Comparison of ENCODE assay signal across 12 mouse cellular contexts in the genomic region with DNA sequence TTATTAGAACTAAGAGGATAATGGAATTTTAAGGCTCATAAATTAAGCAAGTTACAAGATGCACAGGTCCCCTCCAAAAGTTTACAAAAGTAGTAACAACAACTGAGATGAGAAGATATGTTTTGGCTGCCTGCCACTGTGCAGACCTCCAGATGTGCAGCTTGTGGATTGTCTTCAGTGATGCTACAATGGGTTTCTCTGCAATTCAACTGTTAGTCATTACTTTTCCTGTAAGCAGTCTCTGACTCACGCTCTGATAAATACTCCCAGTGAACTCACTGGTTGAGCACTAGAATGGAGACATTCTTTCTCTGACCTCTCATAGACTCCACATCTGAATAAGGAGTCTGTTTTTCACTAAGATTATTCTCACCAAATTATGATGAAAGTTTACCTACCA.
"Had no signal": no experiment of that assay in that cellular context is flagged by ENCODE, and none has a peak within 500 bp of the region (broad histone marks: within the 10 kb centered on the region; RNA-seq: fewer than 3 reads in every experiment).

No protein-coding gene starts in this region.

- H3K36me3 ChIP-seq: liver, embryonic 13.5 days; lung, embryonic 15.5 days; midbrain, embryonic 13.5 days; stomach, embryonic 15.5 days had no signal

- H3K27me3 ChIP-seq: liver, embryonic 13.5 days; lung, embryonic 15.5 days; midbrain, embryonic 13.5 days; stomach, embryonic 15.5 days had no signal

- H3K9ac ChIP-seq: liver, embryonic 13.5 days; liver, postnatal 0 days; lung, embryonic 15.5 days; midbrain, embryonic 13.5 days; stomach, embryonic 15.5 days had no signal

- H3K4me2 ChIP-seq: liver, embryonic 13.5 days; lung, embryonic 15.5 days; midbrain, embryonic 13.5 days; stomach, embryonic 15.5 days had no signal

- DNase-seq: kidney, adult 8-10 months; kidney, postnatal 25 days; layer of hippocampus, adult 9-11 months; liver; liver, embryonic 13.5 days; liver, postnatal 0 days; lung, postnatal 14 days; thymus, postnatal 36 days had no signal

- H3K4me1 ChIP-seq: liver, embryonic 13.5 days; lung, embryonic 15.5 days; midbrain, embryonic 13.5 days; stomach, embryonic 15.5 days had no signal

- H3K9me3 ChIP-seq: liver, embryonic 13.5 days; lung, embryonic 15.5 days; midbrain, embryonic 13.5 days; stomach, embryonic 15.5 days had no signal

- ATAC-seq: liver, postnatal 0 days; midbrain, embryonic 13.5 days had no signal

- H3K27ac ChIP-seq: liver, embryonic 13.5 days; lung, embryonic 15.5 days; macrophage; midbrain, embryonic 13.5 days; stomach, embryonic 15.5 days had no signal

- H3K4me3 ChIP-seq: liver, embryonic 13.5 days; lung, embryonic 15.5 days; midbrain, embryonic 13.5 days; stomach, embryonic 15.5 days had no signal
